Mouse (Mus musculus) hindlimb bud, embryonic 11.5 days (tissue): Measurements from ENCODE around the gene Nup35.

Experiments
- DNase-seq: peaks from one replicate; pipeline ENCODE4 v3.0.0-alpha.2; 2012; ENCODE audit warnings: low read depth, low spot score; ENCODE audit errors: extremely low spot score

The Nup35 gene

DNA sequence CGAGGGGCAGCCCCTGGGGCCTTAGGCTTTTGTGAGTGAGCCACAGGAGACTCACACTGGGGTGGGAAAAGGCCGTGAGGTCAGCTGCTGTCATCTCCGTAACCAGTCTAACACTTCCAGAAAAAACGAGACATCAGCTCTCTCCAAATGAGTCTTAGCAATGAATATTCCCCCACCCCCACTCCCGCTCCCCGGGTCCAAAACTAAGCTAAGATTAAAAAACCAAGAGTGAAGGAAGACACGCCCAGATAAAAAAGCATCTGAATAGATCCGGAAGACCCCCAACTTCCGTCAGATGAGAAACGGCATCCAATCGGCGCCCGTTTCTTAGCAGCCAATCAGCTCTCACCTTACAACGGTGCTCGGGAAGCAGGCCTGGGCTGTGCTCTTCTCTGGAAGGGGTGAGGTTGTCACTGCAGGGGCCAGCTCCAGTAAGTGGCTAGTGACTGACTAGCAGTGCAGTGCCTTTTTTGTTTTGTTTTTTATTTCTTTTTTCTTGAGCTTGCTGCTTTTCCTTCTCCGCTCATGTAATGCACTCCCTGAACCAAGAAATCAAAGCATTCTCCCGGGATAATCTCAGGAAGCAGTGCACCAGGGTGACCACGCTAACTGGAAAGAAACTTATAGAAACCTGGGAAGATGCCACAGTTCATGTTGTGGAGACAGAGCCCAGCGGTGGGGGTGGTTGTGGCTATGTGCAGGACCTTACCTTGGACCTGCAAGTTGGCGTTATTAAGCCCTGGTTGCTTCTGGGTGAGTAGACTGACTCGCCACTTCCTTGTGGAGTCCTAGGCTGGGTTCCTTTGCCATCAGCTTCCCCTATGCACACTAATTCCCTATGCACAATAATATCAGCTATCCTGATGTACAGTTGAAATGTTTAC is at the start of gene Nup35, which contains the start of gene Dusp19:
Gene Nup35, plus strand, starts transcription at position 383 of the 884 bp plus-strand sequence.
Gene Dusp19, plus strand, starts transcription at position 192 of the 884 bp plus-strand sequence.
- DNase-seq = peak; percentile 69

GRCm38 (mm10) chr2:80567411-80567810 is 49.6 kb upstream of the Nup35 start:
- no peak for DNase-seq

- no peak for DNase-seq
These were observed 46.4 kb upstream of the Nup35 start for GRCm38 (mm10) chr2:80570656-80571055.

GRCm38 (mm10) chr2:80577286-80577685 is 39.8 kb upstream of the Nup35 start:
- DNase-seq = no peak

DNA sequence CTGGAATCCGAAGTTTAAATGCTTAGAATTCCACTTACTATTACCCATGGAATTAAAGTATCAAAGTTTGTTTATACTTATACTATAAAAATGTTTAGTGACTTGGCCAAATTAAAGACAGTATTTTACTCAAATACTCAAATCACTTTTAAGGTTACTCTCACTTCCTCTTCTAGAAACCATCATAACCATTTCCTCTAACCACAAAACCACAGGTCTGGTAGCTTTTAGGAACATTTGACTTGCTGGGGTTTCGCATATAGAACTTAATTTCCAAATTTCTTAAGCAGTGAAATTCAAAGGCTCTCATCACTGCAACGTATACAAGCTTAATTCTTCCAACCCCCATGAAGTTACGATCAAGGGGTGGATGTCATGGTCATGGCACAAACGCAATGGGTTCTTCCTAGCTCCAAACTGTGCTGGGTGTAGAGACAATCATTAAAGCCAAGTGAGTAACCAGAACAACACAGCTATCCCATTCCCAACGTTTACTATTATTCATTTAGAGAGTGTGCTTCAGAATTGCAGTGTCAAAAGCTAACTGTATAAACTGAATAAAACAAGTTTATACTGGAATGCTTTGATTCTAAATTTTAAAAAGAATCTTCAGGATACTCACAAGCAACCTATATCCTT is 37.7 kb upstream of the Nup35 start:
- no peak for DNase-seq

- peak; percentile 14 for DNase-seq
These were observed 36.6 kb upstream of the Nup35 start for GRCm38 (mm10) chr2:80580311-80580961.

GRCm38 (mm10) chr2:80581043-80581711 is 35.9 kb upstream of the Nup35 start, which contains the start of gene Nckap1:
Nckap1 (minus strand) TSS chr2:80581380.
- DNase-seq = no peak

- no peak for DNase-seq
These were observed 34.7 kb upstream of the Nup35 start for GRCm38 (mm10) chr2:80582356-80582755.

GRCm38 (mm10) chr2:80594215-80594918 is 22.7 kb upstream of the Nup35 start:
- no peak for DNase-seq

DNA sequence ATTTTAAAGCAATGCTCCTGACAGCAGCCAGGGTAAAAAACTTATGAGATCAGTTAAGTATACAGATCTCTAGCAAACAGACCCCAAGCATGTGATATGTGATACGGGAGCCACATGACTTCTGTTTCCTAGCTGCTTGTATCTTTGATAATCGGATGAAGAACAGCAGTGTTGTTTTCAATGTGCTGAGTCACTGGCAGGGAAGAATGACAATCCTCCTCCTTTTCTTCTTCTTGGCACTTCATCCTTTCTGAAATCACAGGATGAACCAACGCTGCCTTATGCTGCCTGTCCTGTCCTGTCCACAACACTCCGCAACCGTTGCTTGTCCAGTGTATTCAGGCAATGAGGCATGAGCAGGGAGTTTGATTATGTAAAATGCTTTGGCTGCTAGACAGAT is 20.1 kb upstream of the Nup35 start:
- no peak for DNase-seq

DNA sequence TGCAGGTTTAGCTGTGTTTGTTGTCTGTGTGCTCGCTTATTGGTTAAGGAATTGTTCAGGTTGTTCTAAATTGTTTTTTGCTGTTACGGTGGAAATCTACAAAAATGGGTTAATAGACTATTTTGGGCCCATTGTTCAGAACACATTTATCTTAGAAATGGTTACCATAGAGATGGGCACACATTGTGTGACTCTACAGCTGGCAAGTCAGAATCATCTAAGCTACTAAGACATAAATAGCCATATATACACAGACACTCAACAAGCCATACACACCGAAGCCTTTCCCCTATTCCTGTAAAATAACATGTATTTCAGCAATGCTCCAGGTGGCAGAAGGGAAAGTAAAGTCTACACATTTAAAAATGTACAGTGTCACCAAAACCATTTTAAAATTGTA is 17.2 kb upstream of the Nup35 start:
- DNase-seq = no peak

DNA sequence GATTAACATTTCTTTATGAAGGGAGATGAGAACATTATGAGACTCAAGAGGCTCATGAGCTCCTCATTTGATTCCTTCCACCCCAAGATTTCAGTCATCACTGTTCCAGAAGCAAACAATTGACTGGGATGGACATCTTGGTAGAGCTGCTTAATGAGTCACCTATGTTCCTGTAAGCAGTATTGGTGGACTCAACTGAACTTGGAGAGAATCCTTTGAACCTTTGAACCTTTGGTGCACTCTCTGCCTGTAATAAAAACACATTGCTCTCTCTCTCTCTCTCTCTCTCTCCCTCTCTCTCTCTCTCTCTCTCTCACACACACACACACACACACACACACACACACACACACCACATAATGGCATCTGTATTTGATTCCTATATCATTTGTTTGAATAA is 16.4 kb upstream of the Nup35 start:
- DNase-seq = no peak

DNA sequence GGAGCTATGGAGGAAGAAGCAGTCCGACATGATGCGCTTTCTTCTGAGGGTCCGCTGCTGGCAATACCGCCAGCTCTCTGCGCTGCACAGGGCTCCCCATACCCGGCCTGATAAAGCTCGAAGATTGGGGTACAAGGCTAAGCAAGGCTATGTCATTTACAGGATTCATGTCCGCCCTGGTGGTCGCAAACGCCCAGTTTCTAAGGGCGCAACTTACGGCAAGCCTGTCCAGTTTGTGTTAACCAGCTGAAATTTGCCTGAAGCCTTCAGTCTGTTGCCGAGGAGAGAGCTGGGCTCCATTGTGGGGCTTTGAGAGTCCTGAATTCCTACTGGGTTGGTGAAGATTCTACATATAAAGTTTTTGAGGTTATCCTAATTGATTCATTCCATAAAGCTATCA is 14.3 kb upstream of the Nup35 start:
- no peak for DNase-seq

GRCm38 (mm10) chr2:80603771-80604426 is 13.1 kb upstream of the Nup35 start:
- no peak for DNase-seq

- no peak for DNase-seq
These were observed 4.8 kb upstream of the Nup35 start for GRCm38 (mm10) chr2:80612286-80612685.

DNA sequence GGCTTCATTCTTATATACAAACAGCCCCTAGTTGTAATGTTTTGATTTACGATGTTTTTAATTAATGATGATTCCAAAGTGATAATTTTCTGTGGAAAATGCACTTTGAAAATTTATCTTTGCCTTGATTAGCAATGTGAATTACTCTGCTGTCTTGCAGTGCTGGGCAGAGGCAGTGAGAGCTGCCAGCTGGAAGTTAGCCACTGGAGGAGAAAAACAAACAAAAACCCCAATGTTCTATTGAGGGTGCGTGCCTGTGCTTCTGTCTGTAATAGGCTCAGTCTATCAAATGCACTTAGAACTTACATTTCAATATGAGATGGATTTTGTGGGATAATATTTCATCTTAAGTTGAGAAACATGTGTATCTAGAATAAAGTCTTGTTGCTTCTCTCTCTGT is 4.2 kb upstream of the Nup35 start:
- no peak for DNase-seq

DNA sequence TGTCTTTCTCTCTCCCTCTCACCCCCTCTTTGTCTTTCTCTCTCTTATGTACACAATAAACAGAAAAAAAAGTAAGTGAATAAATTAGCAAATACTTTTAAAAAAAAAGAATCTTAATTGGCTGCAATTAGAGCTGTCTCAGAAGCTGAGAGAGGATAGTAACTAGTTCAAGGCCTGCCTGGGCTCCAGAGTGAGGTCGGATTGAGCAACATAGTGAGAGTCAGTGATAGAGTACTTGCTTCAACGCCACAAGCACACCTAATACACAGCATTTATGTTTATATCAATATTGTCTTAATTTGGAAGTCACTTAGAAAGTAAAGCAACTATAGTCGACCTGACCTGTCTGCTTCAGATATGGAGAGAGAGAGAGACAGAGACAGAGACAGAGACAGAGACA is 2.0 kb downstream of the Nup35 start:
- DNase-seq = no peak

DNA sequence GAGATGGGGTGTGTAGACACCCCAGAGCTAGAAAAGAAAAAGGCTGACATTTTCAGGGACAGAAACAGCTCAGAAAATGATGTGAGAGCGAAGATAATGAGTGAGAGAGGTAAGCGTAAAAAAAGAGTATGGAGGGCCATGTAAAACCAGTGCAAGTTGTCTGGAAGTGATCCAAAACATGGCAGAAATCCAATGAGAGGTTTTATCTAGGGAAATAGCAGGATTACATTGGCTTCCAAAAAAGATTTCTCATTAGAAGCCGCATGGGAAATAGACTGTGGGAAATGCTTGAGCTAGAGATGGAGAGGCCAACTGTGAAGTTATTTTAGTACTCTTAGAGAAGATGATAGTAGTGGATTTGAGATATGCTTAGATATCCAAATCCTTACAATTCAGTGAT is 4.9 kb downstream of the Nup35 start:
- DNase-seq = no peak

GRCm38 (mm10) chr2:80624523-80624922 is 7.5 kb downstream of the Nup35 start:
- no peak for DNase-seq
